Mouse (Mus musculus): Measurements from ENCODE around the gene Slc6a2. TPM values are rescaled to one million over a fixed set of nuclear protein-coding genes. Genes with fewer than 3 reads are reported as not detected.

Slc6a2 gene
- polyA plus RNA-seq, 1 experiment from 2014 or later, result 2.6 TPM

GRCm38 (mm10) chr8:93040776-93041567 lies 81.1 kb downstream of the Slc6a2 start:
- no peak for ATAC-seq (ENCODE audit: low FRiP score)
- Histone ChIP-seq H3K4me2 (no peak overlapping the region), H3K4me1 (replicated peaks) (0 out of 2 replicates have a peak, but pooled peaks cover 3% of the 10 kb centered on the region), H3K27me3 (no peaks in the 10 kb centered on the region), H3K27ac (no peak overlapping the region), H3K36me3 (no peaks in the 10 kb centered on the region), H3K4me3 (no peak overlapping the region), H3K9ac (no peak overlapping the region), H3K9me3 (no peaks in the 10 kb centered on the region)
- 69% methylated on average over 4 of the region's 4 CpGs for WGBS

GRCm38 (mm10) chr8:93043083-93043482 lies 83.2 kb downstream of the Slc6a2 start:
- no peak overlapping the region for H3K9ac ChIP-seq
- H3K4me2 ChIP-seq, result no peak overlapping the region
- ATAC-seq (ENCODE audit: low FRiP score), result no peak
- WGBS, result 57% methylated on average over 1 of the region's 1 CpGs
- H3K4me1 ChIP-seq (replicated peaks), result 0 out of 2 replicates have a peak, but pooled peaks cover 3% of the 10 kb centered on the region
- H3K4me3 ChIP-seq, result no peak overlapping the region
- H3K9me3 ChIP-seq, result no peaks in the 10 kb centered on the region
- no peak overlapping the region for H3K27ac ChIP-seq
- no peaks in the 10 kb centered on the region for H3K36me3 ChIP-seq
- H3K27me3 ChIP-seq, result no peaks in the 10 kb centered on the region

DNA sequence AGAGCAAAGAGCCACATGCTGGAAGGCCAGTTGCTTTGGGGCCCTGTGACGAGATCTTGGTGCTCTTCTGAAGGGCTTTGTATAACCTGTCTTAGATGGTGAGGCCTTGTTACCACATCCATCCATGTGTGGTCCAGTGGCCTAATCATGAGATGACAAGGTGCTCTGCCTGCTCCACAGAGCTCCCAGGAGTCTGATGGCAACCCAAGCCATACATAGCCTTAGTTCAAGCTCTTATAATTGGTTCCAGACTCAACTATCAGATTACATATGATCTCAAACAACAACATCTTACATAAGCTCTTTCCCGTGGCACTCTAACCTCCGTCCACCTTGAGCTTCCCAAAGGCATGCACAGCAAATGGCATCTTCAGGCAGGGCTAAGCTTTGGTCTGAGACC lies 88.2 kb downstream of the Slc6a2 start, which contains the start of gene Ces1a:
TSS of gene Ces1a (minus strand) at position 101 of the 400 bp plus-strand sequence.
- Histone ChIP-seq H3K4me2 (no peak within 1 kb of the TSS), H3K9ac (no peak within 1 kb of the TSS), H3K4me1 (replicated peaks) (no peaks in the 10 kb centered on the region), H3K9me3 (no peaks in the 10 kb centered on the region), H3K27ac (no peak within 1 kb of the TSS), H3K36me3 (no peaks in the 10 kb centered on the region), H3K4me3 (no peak within 1 kb of the TSS), H3K27me3 (no peaks in the 10 kb centered on the region)
- WGBS, result 81% methylated on average over 3 of the region's 3 CpGs
- ATAC-seq (ENCODE audit: low FRiP score), result no peak

- Histone ChIP-seq H3K36me3 (no peaks in the 10 kb centered on the region), H3K4me3 (no peak overlapping the region), H3K9me3 (no peaks in the 10 kb centered on the region), H3K9ac (no peak overlapping the region), H3K27me3 (no peaks in the 10 kb centered on the region), H3K4me2 (no peak overlapping the region), H3K4me1 (replicated peaks) (no peaks in the 10 kb centered on the region), H3K27ac (no peak overlapping the region)
- no peak for ATAC-seq (ENCODE audit: low FRiP score)
- WGBS, result 77% methylated on average over 4 of the region's 4 CpGs
These were observed 88.9 kb downstream of the Slc6a2 start for GRCm38 (mm10) chr8:93048510-93049416.

Small RNA genes lying within 50 kb of the gene (microRNA-seq; reads per million reads assigned to microRNA genes)
- not detected for gene Gm22151

Other genes starting within 250 kb of the Slc6a2 start
- 30.9 and 34.4 TPM in 2 replicates for gene Mmp2, start 132.8 kb upstream of the Slc6a2 start, polyA plus RNA-seq (2015; fragmentation: Nextera tagmentation; extraction: Ambion mirVana)
- gene Lpcat2, start 104.7 kb upstream of the Slc6a2 start, polyA plus RNA-seq (2015; fragmentation: Nextera tagmentation; extraction: Ambion mirVana), result 7.5 and 11.3 TPM in 2 replicates
- 0.26 and 0.27 TPM in 2 replicates for gene Capns2, start 58.7 kb upstream of the Slc6a2 start, polyA plus RNA-seq (2015; fragmentation: Nextera tagmentation; extraction: Ambion mirVana)
- gene Ces1a, start 88.1 kb downstream of the Slc6a2 start, polyA plus RNA-seq (2015; fragmentation: Nextera tagmentation; extraction: Ambion mirVana), result not detected in 2 replicates
- not detected in 2 replicates for gene Ces1b, start 119.9 kb downstream of the Slc6a2 start, polyA plus RNA-seq (2015; fragmentation: Nextera tagmentation; extraction: Ambion mirVana)
- gene Ces1c, start 171.2 kb downstream of the Slc6a2 start, polyA plus RNA-seq (2015; fragmentation: Nextera tagmentation; extraction: Ambion mirVana), result not detected in 2 replicates
- gene Ces1d, start 237.8 kb downstream of the Slc6a2 start, polyA plus RNA-seq (2015; fragmentation: Nextera tagmentation; extraction: Ambion mirVana), result 0.21 and 0.26 TPM in 2 replicates

Measured in hindbrain, embryonic 13.5 days (tissue).